Mouse (Mus musculus): ENCODE data around the gene Smg6. TPM values are rescaled to one million over a fixed set of nuclear protein-coding genes. Genes with fewer than 3 reads are reported as not detected.

Smg6 gene
- polyA plus RNA-seq, 1 experiment from 2014 or later, result 14.0 TPM

DNA sequence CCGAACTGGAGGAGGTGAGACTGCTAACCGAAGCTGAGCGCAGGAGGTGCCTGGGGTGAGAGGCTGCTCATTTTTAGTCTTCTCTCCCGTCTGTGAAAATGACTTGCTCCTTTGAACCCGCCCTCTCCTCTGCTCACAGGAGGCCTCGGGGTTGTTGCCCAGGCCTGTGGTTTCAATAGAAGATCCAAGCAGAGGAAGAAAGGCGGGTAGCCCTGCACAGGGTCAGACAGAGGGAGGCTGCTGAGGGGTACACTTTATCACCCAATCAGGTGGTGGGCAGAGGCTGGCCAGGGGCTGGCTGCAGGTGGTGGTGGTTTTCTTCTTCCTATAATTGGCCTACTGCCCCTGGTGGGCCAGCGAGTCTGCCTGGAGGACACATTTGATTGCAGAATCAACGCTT, 278.8 kb downstream of the Smg6 start:
- no peak for DNase-seq (ENCODE audit: low spot score)
- 0 out of 2 replicates have a peak, but pooled peaks cover 2% of the 10 kb centered on the region for H3K27me3 ChIP-seq (ENCODE audit: insufficient read depth, poor library complexity, severe bottlenecking)
- H3K36me3 ChIP-seq, result peaks cover 3% of the 10 kb centered on the region; the same call in 1 of the 2 replicates
- 51% methylated on average over 9 of the region's 9 CpGs for WGBS
- H3K4me3 ChIP-seq, result no peak overlapping the region; the same call in 1 of the 2 replicates
- H3K4me1 ChIP-seq, result peaks cover 78% of the 10 kb centered on the region
- peak overlapping the region; percentile 75 for H3K27ac ChIP-seq
- no peaks in the 10 kb centered on the region for H3K9me3 ChIP-seq

DNA sequence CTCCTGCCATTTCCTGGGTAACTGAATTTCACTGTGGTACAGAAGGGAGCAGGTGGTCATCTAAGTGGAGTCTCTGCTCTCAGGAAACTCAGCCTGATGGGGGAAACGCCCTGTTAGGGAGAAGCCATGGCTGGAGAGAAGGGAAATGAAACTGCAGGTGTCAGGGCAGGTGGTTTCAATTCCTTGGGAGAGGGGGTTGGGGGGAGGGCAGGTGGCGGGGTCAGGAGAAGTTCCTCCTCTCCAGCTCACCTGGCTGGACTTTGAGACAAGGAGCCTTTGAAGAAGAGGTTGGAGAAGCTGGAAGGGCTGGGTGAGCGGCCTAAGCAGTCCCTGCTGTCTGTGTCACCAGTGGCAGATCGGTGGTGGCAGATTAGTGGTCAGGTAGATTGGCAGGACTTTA, 280.7 kb downstream of the Smg6 start:
- no peak for DNase-seq (ENCODE audit: low spot score)
- 77% methylated on average over 4 of the region's 4 CpGs for WGBS
- no peaks in the 10 kb centered on the region for H3K36me3 ChIP-seq
- H3K9me3 ChIP-seq, result no peaks in the 10 kb centered on the region
- 0 out of 2 replicates have a peak, but pooled peaks cover 2% of the 10 kb centered on the region for H3K27me3 ChIP-seq (ENCODE audit: insufficient read depth, poor library complexity, severe bottlenecking)
- no peak overlapping the region for H3K27ac ChIP-seq
- peaks cover 86% of the 10 kb centered on the region for H3K4me1 ChIP-seq
- no peak overlapping the region for H3K4me3 ChIP-seq

DNA sequence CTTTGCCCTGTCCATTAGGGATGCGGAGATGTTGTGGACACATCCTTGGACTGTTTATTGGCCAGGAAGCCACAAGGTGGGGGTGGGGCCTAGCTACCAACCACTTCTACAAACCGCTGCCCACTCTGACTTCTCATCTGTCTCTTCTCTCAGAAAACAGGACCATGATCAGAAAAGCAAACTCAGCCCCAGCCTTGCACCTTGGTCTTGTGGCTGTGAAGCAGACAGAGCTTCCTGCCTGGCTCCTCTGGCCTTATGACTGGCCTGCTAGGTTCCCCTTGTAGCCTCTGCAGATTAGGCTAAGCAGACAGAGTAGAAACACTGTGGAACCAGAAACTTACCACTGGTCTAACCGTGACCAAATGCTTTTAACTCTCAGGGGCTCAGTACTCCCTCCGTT, 283.7 kb downstream of the Smg6 start:
- no peaks in the 10 kb centered on the region for H3K36me3 ChIP-seq
- H3K4me3 ChIP-seq, result no peak overlapping the region
- peaks cover 86% of the 10 kb centered on the region for H3K4me1 ChIP-seq
- no peak for DNase-seq (ENCODE audit: low spot score)
- H3K9me3 ChIP-seq, result no peaks in the 10 kb centered on the region
- H3K27ac ChIP-seq, result peak overlapping the region; percentile 67
- peaks cover 9% of the 10 kb centered on the region; the same call in 1 of the 2 replicates for H3K27me3 ChIP-seq (ENCODE audit: insufficient read depth, poor library complexity, severe bottlenecking)
- 63% methylated on average over 4 of the region's 4 CpGs for WGBS

DNA sequence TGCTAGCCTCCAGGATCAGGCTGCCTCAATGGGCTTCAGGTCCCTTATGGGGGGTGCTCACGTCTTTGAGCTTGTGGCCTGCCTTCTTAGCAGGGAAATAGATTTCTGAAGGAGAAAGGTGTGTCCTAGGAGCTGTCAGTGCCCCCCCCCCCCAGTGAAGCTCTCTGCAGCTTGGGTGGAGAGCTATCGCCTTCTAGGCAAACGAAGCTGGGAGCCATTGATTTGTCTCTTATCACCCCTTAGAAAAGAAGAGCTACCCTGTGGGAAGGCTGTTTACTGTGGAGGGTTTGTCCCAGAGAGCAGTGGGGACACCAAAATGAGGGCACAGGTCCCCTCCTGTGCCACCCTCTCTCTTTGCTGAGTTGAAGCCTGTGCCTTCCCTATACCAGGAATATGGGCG, 284.5 kb downstream of the Smg6 start:
- Histone ChIP-seq H3K27ac (peak overlapping the region; percentile 67), H3K36me3 (no peaks in the 10 kb centered on the region), H3K9me3 (no peaks in the 10 kb centered on the region), H3K4me3 (no peak overlapping the region), H3K27me3 (ENCODE audit: insufficient read depth, poor library complexity, severe bottlenecking) (peaks cover 10% of the 10 kb centered on the region; the same call in 1 of the 2 replicates), H3K4me1 (peaks cover 86% of the 10 kb centered on the region)
- WGBS, result 58% methylated on average over 4 of the region's 4 CpGs
- no peak for DNase-seq (ENCODE audit: low spot score)

DNA sequence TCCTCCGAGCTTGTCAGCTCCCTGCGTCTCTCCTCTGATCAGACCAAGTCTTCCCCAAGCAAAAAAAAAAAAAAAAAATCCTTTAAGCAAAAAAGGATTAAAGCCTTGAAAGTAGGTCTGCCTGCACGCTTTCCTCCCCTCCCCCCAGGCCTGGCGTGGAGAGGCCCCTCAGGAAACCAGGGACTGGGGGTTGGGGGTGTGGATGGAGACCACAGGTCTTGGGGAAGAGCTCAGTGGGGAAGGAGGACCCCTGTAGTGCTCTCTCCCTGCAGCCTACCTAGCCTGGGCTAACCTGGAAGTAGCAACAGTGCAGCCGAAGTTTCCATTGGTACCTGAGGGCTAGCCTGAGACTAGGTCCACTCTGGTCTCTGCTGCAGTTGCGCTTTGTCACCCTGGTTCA, 285.1 kb downstream of the Smg6 start:
- Histone ChIP-seq H3K27ac (peak overlapping the region; percentile 90; the same call in 1 of the 2 replicates), H3K27me3 (ENCODE audit: insufficient read depth, poor library complexity, severe bottlenecking) (peaks cover 10% of the 10 kb centered on the region; the same call in 1 of the 2 replicates), H3K4me1 (peaks cover 86% of the 10 kb centered on the region), H3K36me3 (no peaks in the 10 kb centered on the region), H3K4me3 (no peak overlapping the region), H3K9me3 (no peaks in the 10 kb centered on the region)
- no peak for DNase-seq (ENCODE audit: low spot score)
- WGBS, result 60% methylated on average over 6 of the region's 6 CpGs

DNA sequence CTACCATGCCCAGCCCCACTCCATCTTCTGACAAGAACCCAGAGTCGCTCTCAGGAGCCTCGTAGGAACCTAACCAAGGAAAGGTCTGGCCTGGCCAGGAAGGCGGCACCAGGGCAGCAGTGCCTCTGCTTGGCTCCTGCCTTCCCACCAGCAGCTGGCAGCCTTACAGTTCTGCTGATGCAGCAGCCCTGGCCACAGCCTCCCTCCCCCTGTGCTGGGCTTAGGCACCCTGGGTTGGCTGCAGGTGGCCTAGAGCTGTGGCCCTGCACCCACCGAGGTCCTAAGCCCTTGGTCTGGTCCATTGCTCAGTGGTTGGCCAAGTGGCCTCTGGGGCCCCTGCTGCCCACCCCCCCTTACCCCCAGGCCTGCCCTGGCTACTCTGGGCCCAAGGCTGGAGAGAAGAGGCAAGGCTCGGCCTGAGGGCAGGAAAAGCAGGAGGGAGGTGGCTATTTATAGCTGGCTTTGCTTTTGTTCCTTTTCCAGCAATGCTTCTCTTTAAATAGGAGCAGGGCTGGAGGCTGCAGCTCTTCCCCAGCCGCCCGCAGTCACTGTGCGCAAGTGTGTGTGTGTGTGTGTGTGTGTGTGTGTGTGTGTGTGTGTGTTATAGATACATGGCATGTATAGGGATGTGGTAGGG, 286.5 kb downstream of the Smg6 start:
- peaks cover 89% of the 10 kb centered on the region for H3K4me1 ChIP-seq
- no peak for DNase-seq (ENCODE audit: low spot score)
- H3K27me3 ChIP-seq (ENCODE audit: insufficient read depth, poor library complexity, severe bottlenecking), result peaks cover 10% of the 10 kb centered on the region; the same call in 1 of the 2 replicates
- H3K36me3 ChIP-seq, result no peaks in the 10 kb centered on the region
- H3K4me3 ChIP-seq, result peak overlapping the region; percentile 54
- H3K27ac ChIP-seq, result peak overlapping the region; percentile 90
- WGBS, result 38% methylated on average over 8 of the region's 8 CpGs
- no peaks in the 10 kb centered on the region for H3K9me3 ChIP-seq

DNA sequence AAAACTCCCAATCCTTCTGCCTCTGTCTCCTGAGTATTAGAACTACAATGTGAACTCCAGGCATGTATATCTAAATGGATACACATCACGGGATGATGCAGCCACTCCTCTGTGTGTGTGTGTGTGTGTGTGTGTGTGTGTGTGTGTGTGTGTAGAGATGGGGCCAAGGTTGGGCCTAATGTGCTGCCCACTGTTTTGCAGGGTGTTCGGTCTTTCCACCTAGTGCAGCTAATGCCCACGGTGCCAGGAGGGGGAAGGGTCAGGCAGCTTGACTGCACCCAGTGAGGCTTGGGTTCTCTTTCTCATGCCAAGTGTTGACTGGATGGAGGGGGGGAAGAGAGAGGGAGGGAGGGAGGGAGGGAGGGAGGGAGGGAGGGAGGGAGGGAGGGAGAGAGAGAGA, 287.3 kb downstream of the Smg6 start:
- Histone ChIP-seq H3K4me3 (peak overlapping the region; percentile 54), H3K4me1 (peaks cover 90% of the 10 kb centered on the region), H3K36me3 (no peaks in the 10 kb centered on the region), H3K27ac (peak overlapping the region; percentile 90), H3K27me3 (ENCODE audit: insufficient read depth, poor library complexity, severe bottlenecking) (peaks cover 10% of the 10 kb centered on the region; the same call in 1 of the 2 replicates), H3K9me3 (no peaks in the 10 kb centered on the region)
- WGBS, result 44% methylated on average over 3 of the region's 3 CpGs
- no peak for DNase-seq (ENCODE audit: low spot score)

DNA sequence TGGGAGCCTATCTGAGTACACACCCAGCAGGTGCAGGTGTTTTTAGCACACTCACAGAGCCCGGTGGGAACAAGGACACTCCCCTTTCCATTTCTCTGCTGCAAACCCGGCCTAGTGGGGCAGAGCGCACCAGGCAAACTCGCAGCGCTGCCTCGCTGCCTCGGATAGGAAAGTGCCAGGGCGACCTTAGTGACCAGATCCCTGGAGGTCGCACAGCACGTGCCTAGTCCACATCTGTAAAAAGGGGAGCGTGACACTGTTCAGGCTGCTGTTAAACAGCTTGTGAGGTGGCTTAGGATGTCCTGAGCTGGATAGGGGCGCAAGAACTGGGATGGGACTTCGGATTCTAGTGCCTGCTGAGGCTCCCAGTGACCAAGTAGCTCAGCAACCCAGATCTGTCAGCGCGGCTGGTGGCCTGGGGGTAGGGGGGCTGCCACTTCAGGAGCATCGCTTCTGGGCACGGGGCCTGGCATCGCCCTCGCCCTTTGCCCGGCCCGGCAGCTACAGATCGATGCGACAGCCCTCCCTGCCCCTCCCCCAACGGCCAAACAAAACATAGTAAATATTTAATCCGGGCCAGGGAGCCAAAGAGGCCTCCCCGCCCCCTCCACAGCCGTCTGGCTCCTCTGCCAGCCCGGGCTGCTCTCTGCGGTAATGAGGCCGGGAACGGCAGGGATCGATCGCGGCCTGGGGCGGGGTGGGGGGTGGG, 287.9 kb downstream of the Smg6 start:
- 4% methylated on average over 35 of the region's 35 CpGs for WGBS
- H3K4me1 ChIP-seq, result peaks cover 84% of the 10 kb centered on the region

More for the DNA sequence above, 287.9 kb downstream of the Smg6 start:
- Histone ChIP-seq H3K4me3 (peak overlapping the region; percentile 54), H3K27ac (peak overlapping the region; percentile 90), H3K36me3 (no peaks in the 10 kb centered on the region), H3K27me3 (ENCODE audit: insufficient read depth, poor library complexity, severe bottlenecking) (peaks cover 10% of the 10 kb centered on the region; the same call in 1 of the 2 replicates), H3K9me3 (no peaks in the 10 kb centered on the region)
- DNase-seq (ENCODE audit: low spot score), result no peak

MicroRNA genes within 50 kb of the gene (microRNA counts, 519-probe panel; counts per million panel counts)
- 2,282 counts per million, percentile 4 among the panel's probes with 10 or more counts for microRNA mmu-miR-132
- not detected for microRNA mmu-miR-212

Small RNA genes lying within 50 kb of the gene (microRNA-seq; reads per million reads assigned to microRNA genes)
- gene Mir132 (64.4 reads per million, percentile 46 among the genes with 10 or more reads in this experiment), gene Mir212 (6.3 reads per million, percentile 19 among the genes with 10 or more reads in this experiment)

Other genes with a start within 250 kb of the Smg6 start
- 47.2 and 55.8 TPM in 2 replicates for gene Pafah1b1, start 201.2 kb upstream of the Smg6 start, polyA plus RNA-seq (2016; fragmentation: Nextera tagmentation; extraction: Ambion mirVana)
- 43.2 and 52.9 TPM in 2 replicates for gene Mettl16, start 155.0 kb upstream of the Smg6 start, polyA plus RNA-seq (2016; fragmentation: Nextera tagmentation; extraction: Ambion mirVana)
- gene Mnt, start 94.9 kb upstream of the Smg6 start, polyA plus RNA-seq (2016; fragmentation: Nextera tagmentation; extraction: Ambion mirVana), result 3.2 and 3.8 TPM in 2 replicates
- 5.5 and 5.8 TPM in 2 replicates for gene Sgsm2, start 28.8 kb upstream of the Smg6 start, polyA plus RNA-seq (2016; fragmentation: Nextera tagmentation; extraction: Ambion mirVana)
- 41.0 and 52.7 TPM in 2 replicates for gene Tsr1, start 27.8 kb upstream of the Smg6 start, polyA plus RNA-seq (2016; fragmentation: Nextera tagmentation; extraction: Ambion mirVana)
- gene Srr, start 125 bp downstream of the Smg6 start, polyA plus RNA-seq (2016; fragmentation: Nextera tagmentation; extraction: Ambion mirVana), result 16.9 and 17.0 TPM in 2 replicates
- gene Hic1, start 243.7 kb downstream of the Smg6 start, polyA plus RNA-seq (2016; fragmentation: Nextera tagmentation; extraction: Ambion mirVana), result 1.9 and 2.1 TPM in 2 replicates